Mouse (Mus musculus) cerebral cortex, adult 2 months (tissue): ENCODE measurements around the gene Cldn8.

ENCODE experiments used
- WGBS: fragments of 180-500 bp; shearing (Covaris S2); methylation state at CpG from one replicate; pipeline ENCODE4 v1.1.7; 2018; 5-methylcytosine and 5-hydroxymethylcytosine counted together

The Cldn8 gene

GRCm38 (mm10) chr16:88563045-88563913, at the start of gene Cldn8:
Gene Cldn8, minus strand, starts transcription at chr16:88563183.
- WGBS, result 79% methylated on average over 6 of the region's 6 CpGs

GRCm38 (mm10) chr16:88612712-88613111, 49.7 kb upstream of the Cldn8 start:
- WGBS, result 80% methylated on average over 4 of the region's 4 CpGs

DNA sequence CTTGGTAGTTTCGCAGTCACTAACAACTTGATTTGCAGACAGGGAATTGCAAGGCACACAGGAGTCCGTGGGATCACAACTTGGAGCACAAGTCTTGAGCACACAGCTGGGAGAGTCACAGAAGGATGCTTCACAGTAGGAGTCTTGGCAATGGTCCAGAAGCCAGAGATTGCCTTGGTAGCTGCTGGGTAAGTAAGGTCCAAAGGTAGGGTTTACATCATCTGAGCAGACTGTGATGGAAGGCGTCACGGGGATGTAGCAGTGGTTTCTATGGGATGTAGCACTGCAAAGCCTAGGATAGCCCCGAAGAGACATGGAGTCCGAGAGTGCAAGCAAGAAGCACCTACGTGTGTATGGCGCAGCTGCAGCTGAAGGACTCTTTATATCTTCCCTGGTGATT, 48.9 kb upstream of the Cldn8 start, which contains the start of gene Krtap24-1:
Gene Krtap24-1, minus strand, starts transcription at position 358 of the 400 bp plus-strand sequence.
- 93% methylated on average over 8 of the region's 8 CpGs for WGBS

DNA sequence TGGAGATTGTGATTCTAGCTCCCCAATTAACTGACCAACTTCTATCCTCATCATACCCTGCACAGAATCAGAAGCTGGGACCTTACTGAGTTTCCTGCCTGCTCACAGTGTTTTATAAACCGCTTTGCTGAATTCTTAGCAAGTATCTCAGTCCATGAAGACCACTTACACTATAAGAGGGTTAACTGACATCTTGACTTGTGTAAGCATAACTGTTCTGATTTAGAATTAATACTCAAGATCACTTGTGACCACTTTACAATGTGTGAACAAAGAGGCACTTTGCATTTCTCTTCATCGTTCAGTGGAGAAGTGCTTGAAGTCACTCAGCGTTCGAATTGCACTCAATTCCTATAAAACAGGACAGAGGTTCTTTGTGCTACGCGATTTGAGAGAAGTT, 41.6 kb upstream of the Cldn8 start:
- WGBS, result 83% methylated on average over 6 of the region's 6 CpGs

DNA sequence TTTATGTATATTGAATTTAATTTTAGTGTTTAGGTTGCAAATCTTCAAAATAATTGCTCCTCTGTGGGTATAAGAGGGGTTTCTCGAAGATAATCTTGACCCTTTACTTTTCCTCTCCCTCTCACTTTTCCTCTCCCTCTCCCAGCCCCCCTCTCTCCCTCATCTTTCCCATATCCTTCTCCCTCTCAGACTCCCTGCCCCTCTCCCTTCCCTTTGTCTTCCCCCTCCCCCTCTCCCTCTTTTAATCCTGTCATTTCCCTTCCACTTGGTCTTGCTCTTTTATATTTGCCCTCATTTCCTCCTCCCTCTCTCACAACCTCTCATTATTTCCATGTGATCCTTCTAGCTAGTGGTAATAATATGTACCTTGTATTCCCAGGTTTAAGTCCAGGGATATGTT, 39.5 kb upstream of the Cldn8 start:
- 68% methylated on average over 1 of the region's 1 CpGs for WGBS

DNA sequence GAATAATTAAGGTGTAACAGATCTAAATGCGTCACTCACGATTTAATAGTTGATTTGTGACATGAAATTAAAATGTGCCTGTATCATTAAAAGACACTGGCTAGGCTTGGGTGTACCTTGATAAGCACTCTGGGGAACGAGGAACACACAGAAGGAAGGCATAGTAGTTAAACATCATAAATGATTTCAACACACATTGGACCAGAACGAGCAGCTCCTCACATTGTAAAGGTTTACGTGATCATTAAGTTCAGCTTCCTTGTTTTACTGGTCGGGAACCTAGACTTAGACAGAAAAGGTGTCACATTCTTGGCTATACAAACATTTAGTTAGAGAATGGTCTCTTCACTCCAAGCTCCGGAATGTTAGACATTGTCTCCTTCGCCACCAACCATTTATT, 37.3 kb upstream of the Cldn8 start:
- WGBS, result 85% methylated on average over 8 of the region's 8 CpGs

- 61% methylated on average over 16 of the region's 16 CpGs for WGBS
Observed at GRCm38 (mm10) chr16:88599504-88600237, 36.7 kb upstream of the Cldn8 start.

GRCm38 (mm10) chr16:88583338-88583737, 20.4 kb upstream of the Cldn8 start:
- 89% methylated on average over 9 of the region's 9 CpGs for WGBS

DNA sequence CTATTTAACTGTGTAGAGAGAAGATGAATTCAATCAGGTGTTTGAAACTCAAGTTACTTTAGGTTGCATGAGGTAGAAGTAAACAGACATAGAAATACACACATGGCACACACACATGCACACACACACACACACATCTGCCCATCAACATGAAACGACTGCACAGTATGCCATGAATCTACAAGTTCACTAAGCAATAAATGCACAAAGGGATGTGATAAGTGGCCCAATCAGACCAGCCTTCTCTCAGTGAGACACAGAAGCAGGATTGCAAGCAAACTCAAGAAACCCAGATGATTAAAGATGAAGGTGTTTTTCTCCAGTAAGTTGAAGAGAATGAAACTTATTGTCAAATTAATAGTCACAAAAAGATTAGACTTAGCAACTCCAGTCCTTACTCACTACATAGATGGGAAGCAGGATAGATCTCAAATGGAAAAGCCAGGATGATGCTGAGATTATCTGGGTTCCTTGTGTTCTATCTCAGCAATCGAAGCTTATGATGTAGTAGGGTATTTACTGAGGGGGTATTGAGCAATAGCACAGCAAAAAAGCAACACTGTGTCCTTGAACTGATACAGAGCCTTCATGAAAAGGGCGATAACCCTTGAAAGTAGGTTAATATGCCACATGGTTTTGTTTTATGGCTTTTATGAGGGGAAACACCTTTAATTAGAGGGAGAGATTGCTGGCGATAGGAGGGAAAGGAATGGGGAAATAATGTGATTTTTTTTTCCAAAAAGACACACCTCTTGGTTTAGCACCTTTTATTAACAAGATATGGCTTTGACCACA, 13.1 kb upstream of the Cldn8 start:
- 81% methylated on average over 4 of the region's 4 CpGs for WGBS

DNA sequence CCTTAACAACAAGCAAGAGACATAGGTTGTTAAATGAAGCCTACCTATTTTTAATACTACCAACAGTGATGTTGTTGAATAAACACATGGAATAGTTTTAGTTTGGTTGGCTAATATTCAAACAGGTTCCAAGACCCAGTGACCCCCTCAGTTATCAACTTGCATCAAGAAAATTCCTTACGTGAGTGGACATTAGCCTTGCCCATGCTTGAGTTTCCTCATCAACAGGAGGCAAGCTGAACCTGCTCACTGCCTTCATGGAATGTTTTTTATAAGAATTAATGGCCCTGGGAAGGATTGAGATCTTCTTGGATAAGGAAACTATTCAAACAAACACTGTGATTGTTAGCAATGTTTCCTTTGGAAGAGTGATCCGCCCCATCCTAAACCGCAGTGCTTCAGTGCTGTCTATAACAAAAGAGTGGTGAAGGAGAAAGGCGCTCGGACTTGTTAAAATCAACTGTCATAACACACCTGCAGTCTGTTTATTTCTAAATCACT, 10.0 kb upstream of the Cldn8 start:
- 77% methylated on average over 5 of the region's 5 CpGs for WGBS

- WGBS, result 96% methylated on average over 3 of the region's 3 CpGs
Observed at GRCm38 (mm10) chr16:88569732-88570131, 6.7 kb upstream of the Cldn8 start.

GRCm38 (mm10) chr16:88569096-88569495, 6.1 kb upstream of the Cldn8 start:
- WGBS, result 86% methylated on average over 1 of the region's 1 CpGs

DNA sequence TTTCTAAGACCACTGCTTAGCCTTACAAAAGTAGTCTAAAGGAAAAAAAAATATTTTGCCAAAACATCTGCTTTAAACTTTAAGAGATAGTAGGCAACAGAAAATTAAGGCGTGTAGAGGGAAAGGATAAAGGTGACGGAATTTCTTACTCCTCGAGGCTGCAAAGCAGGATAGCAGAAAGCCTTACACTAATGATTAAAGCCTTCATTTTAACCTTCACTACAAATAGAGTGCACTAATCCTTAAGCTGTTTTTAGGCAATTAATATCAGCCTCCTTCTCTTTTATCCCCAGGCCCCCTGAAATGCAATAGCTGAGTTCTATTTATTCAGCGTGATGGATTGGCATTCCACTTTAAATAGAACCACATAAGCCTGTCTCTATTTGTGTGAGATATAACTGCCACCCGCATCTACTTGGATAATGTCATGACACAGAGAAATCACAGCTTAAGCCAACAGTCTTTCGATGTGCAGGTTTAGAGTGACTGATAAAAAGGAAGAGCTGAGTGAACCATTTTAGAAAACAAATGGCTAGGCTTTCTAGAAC, 1.3 kb downstream of the Cldn8 start:
- WGBS, result 59% methylated on average over 6 of the region's 6 CpGs

DNA sequence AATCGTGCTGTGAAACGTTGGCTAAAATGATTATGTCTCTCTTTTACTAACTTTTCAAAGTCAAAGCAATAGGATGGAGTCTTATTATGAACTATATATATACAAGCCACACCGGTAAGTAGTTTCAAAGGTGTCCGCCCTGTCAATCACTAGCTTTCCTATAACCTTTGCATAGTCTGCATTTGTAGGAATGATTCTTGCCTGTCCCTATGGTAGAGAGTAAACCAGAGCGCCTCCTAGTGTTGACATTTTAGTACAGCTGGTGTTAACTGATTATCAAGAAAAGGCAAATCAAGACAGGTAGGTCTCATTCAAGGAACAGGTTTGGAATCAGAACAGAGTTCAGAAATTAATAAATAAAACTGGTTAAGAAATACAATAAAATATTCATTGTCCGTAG, 20.5 kb downstream of the Cldn8 start:
- 52% methylated on average over 6 of the region's 6 CpGs for WGBS

DNA sequence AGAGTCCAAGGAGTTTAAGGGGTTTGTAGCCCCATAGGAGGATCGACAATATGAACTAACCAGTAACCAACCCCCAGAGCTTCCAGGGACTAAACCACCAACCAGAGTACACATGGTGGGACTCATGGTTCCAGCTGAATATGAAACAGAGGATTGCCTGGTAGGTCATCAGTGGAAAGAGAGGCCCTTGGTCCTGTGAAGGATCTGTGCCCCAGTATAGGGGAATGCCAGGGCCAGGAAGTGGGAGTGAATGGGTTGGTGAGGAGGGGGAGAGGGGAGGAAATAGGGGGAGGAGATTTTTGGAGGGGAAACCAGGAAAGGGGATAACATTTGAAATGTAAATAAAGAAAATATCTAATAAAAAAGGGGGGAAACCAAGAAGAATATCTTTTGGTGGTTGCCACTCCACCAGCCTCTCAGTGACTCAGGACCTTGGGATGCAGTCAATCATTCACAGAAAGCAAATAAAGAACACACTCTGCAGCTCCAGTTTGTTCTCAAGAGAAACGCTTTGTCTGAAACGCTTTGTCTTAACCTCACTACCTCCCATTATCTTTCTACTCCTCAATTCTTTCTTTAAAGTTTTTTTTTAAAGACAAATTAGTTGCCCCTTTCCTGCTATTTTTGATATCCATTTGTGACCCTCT, 23.0 kb downstream of the Cldn8 start:
- 84% methylated on average over 3 of the region's 3 CpGs for WGBS
